Mouse (Mus musculus) thymus, adult 2 months (tissue): ENCODE data around the gene Parp14.

ENCODE experiments used
- CTCF ChIP-seq: fragments of 200-500 bp; IDR thresholded peaks from 2 replicates; pipeline ENCODE4 v1.5.1; 2012; ENCODE audit warnings: mild to moderate bottlenecking, control low read depth, low read length, moderate library complexity, borderline replicate concordance; ENCODE audit not compliant: control insufficient read depth, poor library complexity, insufficient read depth; ENCODE audit errors: extremely low read depth
- POLR2A ChIP-seq: fragments of 200-500 bp; IDR thresholded peaks from 2 replicates; pipeline ENCODE4 v1.6.1; 2012; ENCODE audit warnings: mild to moderate bottlenecking, low read length, control low read depth, moderate library complexity; ENCODE audit not compliant: control insufficient read depth, poor library complexity, insufficient read depth; ENCODE audit errors: extremely low read depth

- no peak for TF ChIP-seq CTCF
- no peak for TF ChIP-seq POLR2A
These were observed 32.9 kb upstream of the Parp14 start for GRCm38 (mm10) chr16:35904121-35904736.
